Mouse (Mus musculus) CD4-positive helper T cell, adult 2 months (primary cell): ENCODE measurements around the gene Prss54.
"Not testable (repeated sequence)": the region's sequence is repeated elsewhere in the genome, so short reads cannot be mapped to it uniquely, and the experiment has no call there.

Source experiments
- DNase-seq: peaks from one replicate; pipeline ENCODE4 v3.0.0-alpha.2; 2012; ENCODE audit warnings: low read depth, missing footprints, low spot score

The Prss54 gene

GRCm38 (mm10) chr8:95576240-95576639, at the start of gene Prss54:
TSS of gene Prss54 (minus strand) at chr8:95576340.
- DNase-seq, result no peak

GRCm38 (mm10) chr8:95624833-95625232, 48.7 kb upstream of the Prss54 start:
- DNase-seq, result no peak

- DNase-seq, result no peak
Measured at GRCm38 (mm10) chr8:95620046-95620445, 43.9 kb upstream of the Prss54 start.

GRCm38 (mm10) chr8:95616383-95616782, 40.2 kb upstream of the Prss54 start:
- DNase-seq, result no peak

- DNase-seq, result no peak
Measured at GRCm38 (mm10) chr8:95611769-95612168, 35.6 kb upstream of the Prss54 start.

GRCm38 (mm10) chr8:95610749-95611148, 34.6 kb upstream of the Prss54 start:
- no peak for DNase-seq

- no peak for DNase-seq
Measured at GRCm38 (mm10) chr8:95609406-95609805, 33.3 kb upstream of the Prss54 start.

- no peak for DNase-seq
Measured at GRCm38 (mm10) chr8:95607210-95607609, 31.1 kb upstream of the Prss54 start.

- DNase-seq, result not testable (repeated sequence)
Measured at GRCm38 (mm10) chr8:95606509-95606908, 30.4 kb upstream of the Prss54 start.

- DNase-seq, result no peak
Measured at GRCm38 (mm10) chr8:95602168-95602567, 26.0 kb upstream of the Prss54 start.

- DNase-seq, result no peak
Measured at GRCm38 (mm10) chr8:95601306-95601705, 25.2 kb upstream of the Prss54 start.

GRCm38 (mm10) chr8:95599861-95600260, 23.7 kb upstream of the Prss54 start:
- DNase-seq, result peak; percentile 32

- DNase-seq, result no peak
Measured at GRCm38 (mm10) chr8:95596841-95597241, 20.7 kb upstream of the Prss54 start.

- no peak for DNase-seq
Measured at GRCm38 (mm10) chr8:95595131-95595530, 19.0 kb upstream of the Prss54 start.

- DNase-seq, result no peak
Measured at GRCm38 (mm10) chr8:95593439-95594393, 17.6 kb upstream of the Prss54 start.

- no peak for DNase-seq
Measured at GRCm38 (mm10) chr8:95592131-95592780, 16.1 kb upstream of the Prss54 start.

GRCm38 (mm10) chr8:95590539-95590938, 14.4 kb upstream of the Prss54 start:
- DNase-seq, result no peak

- DNase-seq, result no peak
Measured at GRCm38 (mm10) chr8:95589282-95589681, 13.1 kb upstream of the Prss54 start.

GRCm38 (mm10) chr8:95587339-95587738, 11.2 kb upstream of the Prss54 start:
- no peak for DNase-seq

- DNase-seq, result no peak
Measured at GRCm38 (mm10) chr8:95573146-95573545, 3.0 kb downstream of the Prss54 start.

- no peak for DNase-seq
Measured at GRCm38 (mm10) chr8:95566809-95567208, 9.3 kb downstream of the Prss54 start.

- no peak for DNase-seq
Measured at GRCm38 (mm10) chr8:95566217-95566616, 9.9 kb downstream of the Prss54 start.

- DNase-seq, result no peak
Measured at GRCm38 (mm10) chr8:95555963-95556362, 20.2 kb downstream of the Prss54 start.
